Mouse (Mus musculus) intestine, embryonic 14.5 days (tissue): ENCODE measurements around the gene Ccdc28b. TPM values are rescaled to one million over a fixed set of nuclear protein-coding genes. Genes with fewer than 3 reads are reported as not detected.
A peak's percentile ranks its signal among the peaks of the same experiment; 100 is the strongest.

Source experiments
- ATAC-seq: fragments of 200-750 bp; cut with Nextera tagmentation; replicated peaks from 2 replicates; pipeline ENCODE4 v1.8.0; 2017; ENCODE audit warnings: low read depth, moderate number of reproducible peaks, moderate TSS enrichment, moderate library complexity; ENCODE audit not compliant: low FRiP score, low TSS enrichment
- DNase-seq: peaks from one replicate; pipeline ENCODE4 v3.0.0-alpha.2; 2018; ENCODE audit warnings: low spot score
- H3K27ac ChIP-seq: fragments of 300-500 bp; sonication (generic); 2 replicates; pipeline ENCODE4 v1.5.1; 2014; ENCODE audit warnings: low read depth, mild to moderate bottlenecking, control low read depth
- H3K27me3 ChIP-seq: fragments of 300-500 bp; sonication (generic); replicated peaks from 2 replicates; pipeline ENCODE4 v1.6.1; 2014; ENCODE audit warnings: low read length, control low read depth; ENCODE audit not compliant: control insufficient read depth, insufficient read depth
- H3K36me3 ChIP-seq: fragments of 300-500 bp; sonication (generic); 2 replicates; pipeline ENCODE4 v1.6.1; 2014; ENCODE audit warnings: low read length, control low read depth; ENCODE audit not compliant: control insufficient read depth, insufficient read depth
- H3K4me1 ChIP-seq: fragments of 300-500 bp; sonication (generic); replicated peaks from 2 replicates; pipeline ENCODE4 v1.6.1; 2014; ENCODE audit warnings: low read length, control low read depth, mixed read lengths; ENCODE audit not compliant: control insufficient read depth, insufficient read depth
- H3K4me2 ChIP-seq: fragments of 300-500 bp; sonication (generic); 2 replicates; pipeline ENCODE4 v1.6.1; 2014; ENCODE audit warnings: low read length
- H3K4me3 ChIP-seq: fragments of 300-500 bp; sonication (generic); 2 replicates; pipeline ENCODE4 v1.5.1; 2014; ENCODE audit warnings: low read depth, low read length, control low read depth, mixed read lengths
- H3K9ac ChIP-seq: fragments of 300-500 bp; sonication (generic); 2 replicates; pipeline ENCODE4 v1.6.1; 2014; ENCODE audit warnings: mild to moderate bottlenecking, low read length
- H3K9me3 ChIP-seq: fragments of 300-500 bp; sonication (generic); 2 replicates; pipeline ENCODE4 v1.6.1; 2016; ENCODE audit warnings: low read length, control low read depth; ENCODE audit not compliant: control insufficient read depth
- WGBS: fragments of 180-500 bp; shearing (Covaris S2); extraction: QIAGEN DNeasy Blood & Tissue Kit; methylation state at CpG from one replicate; pipeline ENCODE4 v1.1.7; 2014; 5-methylcytosine and 5-hydroxymethylcytosine counted together
- polyA plus RNA-seq: library from polyadenylated mRNA; unstranded; fragments of >200 nt; fragmentation: Nextera tagmentation; extraction: Ambion mirVana; gene quantifications from 2 replicates; pipeline ENCODE4 v1.2.1, GENCODE M21; 2014

Gene Ccdc28b
- polyA plus RNA-seq, 1 experiment from 2014 or later, result 43.1 TPM

- H3K4me1 ChIP-seq, result no peaks in the 10 kb centered on the region
- no peak overlapping the region for H3K4me2 ChIP-seq
- no peak for DNase-seq
- no peak for ATAC-seq
- H3K27me3 ChIP-seq, result no peaks in the 10 kb centered on the region
- no peak overlapping the region for H3K27ac ChIP-seq
- no peaks in the 10 kb centered on the region for H3K9me3 ChIP-seq
- H3K4me3 ChIP-seq, result no peak overlapping the region
- WGBS, result 75% methylated on average over 4 of the region's 4 CpGs
- no peak overlapping the region for H3K9ac ChIP-seq
- peaks cover 95% of the 10 kb centered on the region for H3K36me3 ChIP-seq
Observed at GRCm38 (mm10) chr4:129630944-129631343, 7.2 kb upstream of the Ccdc28b start.

DNA sequence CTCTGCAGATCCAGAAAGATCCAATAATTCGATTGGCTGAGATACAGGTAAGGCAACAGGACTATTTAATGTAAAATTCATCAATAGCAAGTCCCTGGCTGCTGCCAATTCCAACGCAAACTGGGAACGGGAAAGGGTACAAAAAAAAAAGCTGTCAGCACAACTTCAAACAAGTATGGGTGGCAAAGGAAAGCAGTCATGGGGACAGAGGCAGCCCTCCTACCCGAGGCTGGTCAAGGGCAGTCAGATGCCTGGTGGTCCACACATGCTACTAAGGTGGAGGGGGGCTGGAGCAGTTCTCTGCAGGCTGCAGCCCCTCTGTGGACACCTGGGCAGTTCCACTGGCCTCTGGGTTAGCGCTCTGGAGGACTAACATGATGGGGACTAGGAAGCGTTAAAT, 2.3 kb upstream of the Ccdc28b start:
- Histone ChIP-seq H3K27ac (no peak overlapping the region), H3K9ac (no peak overlapping the region), H3K4me3 (no peak overlapping the region), H3K4me1 (peaks cover 23% of the 10 kb centered on the region), H3K9me3 (no peaks in the 10 kb centered on the region), H3K4me2 (no peak overlapping the region), H3K36me3 (peaks cover 46% of the 10 kb centered on the region), H3K27me3 (no peaks in the 10 kb centered on the region)
- ATAC-seq, result no peak
- no peak for DNase-seq
- 78% methylated on average over 6 of the region's 6 CpGs for WGBS

DNA sequence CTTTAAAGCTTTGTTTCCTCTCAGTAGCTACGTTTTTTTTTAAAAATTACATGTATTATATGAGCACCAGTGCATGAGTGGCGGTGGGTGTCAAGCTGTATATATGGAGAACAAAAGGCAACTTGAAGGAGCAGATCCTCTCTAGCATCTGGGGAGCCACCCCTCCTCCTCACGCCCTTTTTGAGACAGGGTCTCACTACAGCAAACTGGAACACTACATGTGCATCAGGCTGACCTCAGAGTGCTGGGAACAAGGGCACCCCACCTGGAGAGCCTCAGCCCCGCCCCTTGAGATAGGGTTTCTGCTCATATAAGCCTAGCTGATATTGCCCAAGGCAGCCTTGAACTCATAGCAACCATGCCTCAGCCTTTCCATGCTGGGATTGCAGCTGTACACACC, 1.7 kb upstream of the Ccdc28b start:
- ATAC-seq, result no peak
- WGBS, result 48% methylated on average over 4 of the region's 4 CpGs

DNA sequence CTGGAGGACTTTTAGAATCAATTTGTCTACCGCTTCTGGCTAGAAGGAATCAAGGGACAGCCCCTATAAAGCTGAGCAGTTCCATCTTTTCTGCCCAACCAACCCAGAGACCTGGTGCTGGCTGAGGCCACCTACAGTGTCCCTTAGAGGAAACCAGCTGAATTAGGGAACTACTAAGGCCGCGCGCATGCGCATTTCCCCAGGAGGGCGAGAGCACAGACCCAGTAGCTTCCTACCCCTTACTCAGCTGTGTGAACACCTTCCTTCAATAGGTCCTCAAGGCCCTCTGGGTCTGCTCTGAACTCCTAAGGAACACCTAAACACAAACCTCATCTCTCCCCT, 1.3 kb upstream of the Ccdc28b start:
- no peaks in the 10 kb centered on the region for H3K27me3 ChIP-seq
- ATAC-seq, result no peak; the same call in 1 of the 2 replicates
- 4% methylated on average over 6 of the region's 6 CpGs for WGBS

More for the DNA sequence above, 1.7 kb upstream of the Ccdc28b start:
- H3K27ac ChIP-seq, result peak overlapping the region; percentile 81; the same call in 1 of the 2 replicates
- no peak for DNase-seq
- H3K27me3 ChIP-seq, result no peaks in the 10 kb centered on the region
- H3K9ac ChIP-seq, result peak overlapping the region; percentile 6; the same call in 1 of the 2 replicates
- H3K4me3 ChIP-seq, result no peak overlapping the region
- H3K36me3 ChIP-seq, result peaks cover 40% of the 10 kb centered on the region
- no peaks in the 10 kb centered on the region for H3K9me3 ChIP-seq
- H3K4me2 ChIP-seq, result peak overlapping the region; percentile 83
- H3K4me1 ChIP-seq, result peaks cover 23% of the 10 kb centered on the region

GRCm38 (mm10) chr4:129624281-129625028, 708 bp upstream of the Ccdc28b start:
- no peaks in the 10 kb centered on the region for H3K27me3 ChIP-seq
- ATAC-seq (peak; percentile 87), DNase-seq (peak; percentile 84)
- peaks cover 30% of the 10 kb centered on the region for H3K36me3 ChIP-seq
- WGBS, result 1% methylated on average over 18 of the region's 18 CpGs
- H3K4me1 ChIP-seq, result peaks cover 23% of the 10 kb centered on the region
- peak overlapping the region; percentile 83 for H3K4me2 ChIP-seq
- H3K9me3 ChIP-seq, result no peaks in the 10 kb centered on the region
- H3K27ac ChIP-seq, result peak overlapping the region; percentile 81
- peak overlapping the region; percentile 74 for H3K9ac ChIP-seq
- peak overlapping the region; percentile 73 for H3K4me3 ChIP-seq

More for the DNA sequence above, 1.3 kb upstream of the Ccdc28b start:
- peaks cover 23% of the 10 kb centered on the region for H3K4me1 ChIP-seq
- no peaks in the 10 kb centered on the region for H3K9me3 ChIP-seq
- H3K4me2 ChIP-seq, result peak overlapping the region; percentile 83
- DNase-seq, result peak; percentile 66
- H3K27ac ChIP-seq, result peak overlapping the region; percentile 81
- peak overlapping the region; percentile 36 for H3K9ac ChIP-seq
- peaks cover 35% of the 10 kb centered on the region for H3K36me3 ChIP-seq
- H3K4me3 ChIP-seq, result peak overlapping the region; percentile 73

- no peaks in the 10 kb centered on the region for H3K27me3 ChIP-seq
- H3K4me2 ChIP-seq, result peak overlapping the region; percentile 83
- peaks cover 15% of the 10 kb centered on the region for H3K36me3 ChIP-seq
- H3K9ac ChIP-seq, result peak overlapping the region; percentile 74
- peaks cover 29% of the 10 kb centered on the region for H3K4me1 ChIP-seq
- H3K4me3 ChIP-seq, result peak overlapping the region; percentile 73
- no peak for ATAC-seq
- no peaks in the 10 kb centered on the region for H3K9me3 ChIP-seq
- no peak for DNase-seq
- WGBS, result 17% methylated on average over 8 of the region's 8 CpGs
- H3K27ac ChIP-seq, result peak overlapping the region; percentile 81
Observed at GRCm38 (mm10) chr4:129622803-129623535, 778 bp downstream of the Ccdc28b start.

DNA sequence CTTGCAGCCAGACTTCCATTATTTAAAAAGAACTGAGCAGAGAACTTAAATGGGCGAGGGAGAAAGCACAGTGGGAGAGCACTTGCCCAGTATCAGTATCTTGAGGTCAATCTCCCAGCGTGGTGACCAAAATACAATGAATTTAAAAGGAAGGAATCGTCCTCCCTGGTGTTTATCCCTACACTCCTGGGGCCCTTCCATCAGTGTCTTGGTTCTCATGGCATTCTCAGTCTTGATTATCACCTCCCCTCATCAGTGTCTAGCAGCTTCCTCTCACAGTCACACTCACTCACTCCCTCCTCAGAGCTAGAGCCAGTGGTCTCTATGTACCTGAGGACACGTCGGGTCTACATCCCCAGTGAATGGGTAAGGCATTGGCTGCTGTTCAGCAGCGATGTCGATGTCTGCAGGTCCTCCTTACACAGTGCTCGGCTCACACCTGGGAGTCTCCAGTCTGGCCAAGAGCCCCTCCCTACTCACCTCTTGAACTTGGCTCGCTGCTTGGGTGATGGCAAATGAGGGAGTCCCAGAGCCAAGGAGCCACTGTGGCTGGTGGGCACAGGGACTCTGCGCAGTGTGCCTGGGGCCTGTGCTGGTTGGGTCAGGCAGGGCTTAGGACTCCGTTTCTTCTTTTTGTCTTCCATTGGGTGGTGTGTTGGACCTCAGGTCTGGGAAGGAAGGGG, 1.5 kb downstream of the Ccdc28b start:
- Histone ChIP-seq H3K27me3 (no peaks in the 10 kb centered on the region), H3K9me3 (no peaks in the 10 kb centered on the region), H3K27ac (no peak overlapping the region), H3K4me3 (no peak overlapping the region), H3K36me3 (peaks cover 10% of the 10 kb centered on the region), H3K4me2 (peak overlapping the region; percentile 83; the same call in 1 of the 2 replicates), H3K9ac (no peak overlapping the region), H3K4me1 (peaks cover 29% of the 10 kb centered on the region)
- no peak for DNase-seq
- WGBS, result 81% methylated on average over 11 of the region's 11 CpGs
- ATAC-seq, result no peak

GRCm38 (mm10) chr4:129621283-129621841, 2.4 kb downstream of the Ccdc28b start:
- H3K4me1 ChIP-seq, result peaks cover 29% of the 10 kb centered on the region
- ATAC-seq (no peak), DNase-seq (no peak)
- 79% methylated on average over 8 of the region's 8 CpGs for WGBS
- no peak overlapping the region for H3K4me3 ChIP-seq
- H3K36me3 ChIP-seq, result peaks cover 11% of the 10 kb centered on the region
- H3K9ac ChIP-seq, result no peak overlapping the region
- H3K4me2 ChIP-seq, result no peak overlapping the region
- H3K27ac ChIP-seq, result no peak overlapping the region
- H3K27me3 ChIP-seq, result no peaks in the 10 kb centered on the region
- H3K9me3 ChIP-seq, result no peaks in the 10 kb centered on the region
